Mouse (Mus musculus) cerebellum, postnatal 36 days (tissue): ENCODE measurements around the gene Fam173a.

Experiments
- DNase-seq, 2 experiments: peaks; one replicate each; pipeline ENCODE4 v3.0.0; 2021 to 2022; ENCODE audit warnings: mixed read lengths in 2 of 2

Fam173a gene

GRCm38 (mm10) chr17:25828712-25829557, 36.2 kb upstream of the Fam173a start, which contains the start of gene Jmjd8:
Gene Jmjd8, plus strand, starts transcription at chr17:25828867.
- peak; percentile 84 to 86 for DNase-seq

- no peak for DNase-seq
These were observed 35.5 kb upstream of the Fam173a start for GRCm38 (mm10) chr17:25828223-25828594.

- no peak for DNase-seq
These were observed 35.0 kb upstream of the Fam173a start for GRCm38 (mm10) chr17:25827546-25828222.

- DNase-seq, result no peak
These were observed 34.3 kb upstream of the Fam173a start for GRCm38 (mm10) chr17:25827011-25827410.

- no peak for DNase-seq
These were observed 33.4 kb upstream of the Fam173a start for GRCm38 (mm10) chr17:25825984-25826570.

GRCm38 (mm10) chr17:25825311-25825710, 32.6 kb upstream of the Fam173a start:
- DNase-seq, result no peak

GRCm38 (mm10) chr17:25824362-25825142, 31.9 kb upstream of the Fam173a start:
- DNase-seq, result no peak

GRCm38 (mm10) chr17:25823452-25823851, 30.8 kb upstream of the Fam173a start, which contains the start of gene Wdr24:
Gene Wdr24, plus strand, starts transcription at chr17:25823627.
- peak; percentile 70 to 86 for DNase-seq

GRCm38 (mm10) chr17:25818851-25819780, 26.4 kb upstream of the Fam173a start:
- no peak for DNase-seq

- DNase-seq, result no peak
These were observed 25.0 kb upstream of the Fam173a start for GRCm38 (mm10) chr17:25817662-25818061.

- peak; percentile 69 to 70 for DNase-seq
These were observed 20.8 kb upstream of the Fam173a start for GRCm38 (mm10) chr17:25813471-25813870.

- DNase-seq, result peak in 1 of 2 experiments; percentile 10
These were observed 18.2 kb upstream of the Fam173a start for GRCm38 (mm10) chr17:25810890-25811289.

- DNase-seq, result peak; percentile 68 to 77
These were observed 17.1 kb upstream of the Fam173a start for GRCm38 (mm10) chr17:25809606-25810340.

GRCm38 (mm10) chr17:25808789-25809605, 16.3 kb upstream of the Fam173a start, which contains the start of gene Fbxl16:
Gene Fbxl16, plus strand, starts transcription at chr17:25809085.
- DNase-seq, result peak; percentile 94 to 97

- DNase-seq, result peak in 1 of 2 experiments; percentile 10
These were observed 15.3 kb upstream of the Fam173a start for GRCm38 (mm10) chr17:25808028-25808427.

GRCm38 (mm10) chr17:25807452-25807851, 14.8 kb upstream of the Fam173a start:
- peak in 1 of 2 experiments; percentile 9 for DNase-seq

GRCm38 (mm10) chr17:25806507-25806906, 13.8 kb upstream of the Fam173a start:
- DNase-seq, result peak in 1 of 2 experiments; percentile 1

GRCm38 (mm10) chr17:25802825-25803517, 10.3 kb upstream of the Fam173a start:
- DNase-seq, result peak in 1 of 2 experiments; percentile 36

GRCm38 (mm10) chr17:25801029-25801428, 8.3 kb upstream of the Fam173a start:
- peak; percentile 64 to 77 for DNase-seq
